Mouse (Mus musculus) liver, embryonic 14.5 days (tissue): ENCODE data around the gene Depdc1b. TPM values are rescaled to one million over a fixed set of nuclear protein-coding genes. Genes with fewer than 3 reads are reported as not detected.

Experiments used
- ATAC-seq: fragments of 200-750 bp; cut with Nextera tagmentation; 2 replicates; pipeline ENCODE4 v1.8.0; 2017; ENCODE audit warnings: moderate number of reproducible peaks, mild to moderate bottlenecking, moderate library complexity; ENCODE audit not compliant: insufficient read depth
- DNase-seq, 3 experiments: peaks; one replicate each; pipeline ENCODE4 v3.0.0-alpha.2; 2012 to 2013; ENCODE audit warnings: low read depth in 3 of 3, low spot score in 3 of 3
- H3K27ac ChIP-seq: fragments of 300-500 bp; sonication (generic); 2 replicates; pipeline ENCODE4 v1.5.1; 2014; ENCODE audit warnings: moderate library complexity, mild to moderate bottlenecking, control low read depth, inconsistent platforms
- H3K27me3 ChIP-seq: fragments of 300-500 bp; sonication (generic); 2 replicates; pipeline ENCODE4 v1.6.1; 2014; ENCODE audit warnings: mild to moderate bottlenecking, low read length, moderate library complexity; ENCODE audit not compliant: control insufficient read depth, insufficient read depth
- H3K36me3 ChIP-seq: fragments of 300-500 bp; sonication (generic); replicated peaks from 2 replicates; pipeline ENCODE4 v1.6.1; 2014; ENCODE audit warnings: low read depth; ENCODE audit not compliant: control insufficient read depth, insufficient read depth
- H3K4me1 ChIP-seq, 2 experiments: fragments of 200-500 bp in 1 of 2; fragments of 300-500 bp in 1 of 2; sonication (generic) in 1 of 2; replicated peaks; 2 replicates each; pipeline ENCODE4 v1.6.1; 2012 to 2014; ENCODE audit warnings: antibody characterized with exemption in 1 of 2, inconsistent platforms in 1 of 2, low read length in 1 of 2; ENCODE audit not compliant: control insufficient read depth in 2 of 2, insufficient read depth in 2 of 2
- H3K4me2 ChIP-seq: fragments of 300-500 bp; sonication (generic); 2 replicates; pipeline ENCODE4 v1.6.1; 2014; ENCODE audit warnings: low read depth, mild to moderate bottlenecking, control low read depth, moderate library complexity
- H3K4me3 ChIP-seq, 2 experiments: fragments of 200-500 bp in 1 of 2; fragments of 300-500 bp in 1 of 2; sonication (generic) in 1 of 2; 2 replicates each; pipeline ENCODE4 v1.5.1; 2012 to 2014; ENCODE audit warnings: low read depth in 2 of 2, low read length in 2 of 2, mild to moderate bottlenecking in 2 of 2, control low read depth in 1 of 2, inconsistent platforms in 1 of 2, moderate library complexity in 1 of 2; ENCODE audit not compliant: insufficient read depth in 1 of 2
- H3K9ac ChIP-seq: fragments of 300-500 bp; sonication (generic); replicated peaks from 2 replicates; pipeline ENCODE4 v1.6.1; 2014; ENCODE audit warnings: mild to moderate bottlenecking, control low read depth, moderate library complexity
- H3K9me3 ChIP-seq: fragments of 300-500 bp; sonication (generic); 2 replicates; pipeline ENCODE4 v1.6.1; 2016; ENCODE audit warnings: low read length, mixed read lengths; ENCODE audit not compliant: control insufficient read depth
- CTCF ChIP-seq: IDR thresholded peaks from 2 replicates; pipeline ENCODE4 v1.5.1; 2016; ENCODE audit warnings: antibody characterized with exemption, low read depth, control low read depth
- EP300 ChIP-seq: IDR thresholded peaks from 2 replicates; pipeline ENCODE4 v1.6.1; 2016; ENCODE audit warnings: antibody characterized with exemption, low read depth
- WGBS: fragments of 180-500 bp; shearing (Covaris S2); extraction: QIAGEN DNeasy Blood & Tissue Kit; methylation state at CpG from one replicate; pipeline ENCODE4 v1.1.7; 2014; ENCODE audit not compliant: insufficient replicate concordance; 5-methylcytosine and 5-hydroxymethylcytosine counted together
- polyA plus RNA-seq, 2 experiments: library from polyadenylated mRNA; depleted of rRNA in 1 of 2; stranded (reverse) in 1 of 2; unstranded in 1 of 2; fragments of >200 nt; fragmentation: Nextera tagmentation in 1 of 2; extraction: Ambion mirVana in 1 of 2; gene quantifications; 2 replicates each; pipeline versions ENCODE4 v1.2.1 to v1.2.3; 2012 to 2014

The Depdc1b gene
- polyA plus RNA-seq, 2 experiments = 9.5 to 11.0 TPM

DNA sequence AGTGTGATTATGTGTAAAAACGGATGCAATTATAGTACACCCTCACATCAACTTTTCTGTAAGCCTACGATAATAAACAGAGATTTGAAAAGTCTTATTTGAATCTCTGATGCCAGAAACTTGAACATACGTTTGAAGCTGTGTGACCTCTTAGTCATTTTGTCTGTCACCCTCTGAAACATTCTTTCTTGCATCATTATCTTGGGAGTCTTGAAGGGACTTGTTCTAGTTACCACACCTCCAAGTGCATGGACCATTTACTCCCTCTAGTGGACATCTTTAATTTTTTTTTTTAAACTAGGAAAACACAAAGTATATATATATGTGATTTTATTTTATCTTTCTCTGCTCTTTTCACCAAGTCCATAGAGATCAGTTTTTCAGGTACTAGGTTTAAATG is 13.6 kb downstream of the Depdc1b start:
- Histone ChIP-seq H3K4me3 (no peak overlapping the region), H3K9ac (no peak overlapping the region), H3K27ac (no peak overlapping the region), H3K36me3 (peaks cover 8% of the 10 kb centered on the region), H3K4me1 (no peaks in the 10 kb centered on the region), H3K27me3 (no peaks in the 10 kb centered on the region), H3K4me2 (no peak overlapping the region), H3K9me3 (no peaks in the 10 kb centered on the region)
- peak; percentile 58 for TF ChIP-seq CTCF
- TF ChIP-seq EP300 = no peak
- no peak for ATAC-seq
- no peak for DNase-seq
- 63% methylated on average over 3 of the region's 3 CpGs for WGBS

DNA sequence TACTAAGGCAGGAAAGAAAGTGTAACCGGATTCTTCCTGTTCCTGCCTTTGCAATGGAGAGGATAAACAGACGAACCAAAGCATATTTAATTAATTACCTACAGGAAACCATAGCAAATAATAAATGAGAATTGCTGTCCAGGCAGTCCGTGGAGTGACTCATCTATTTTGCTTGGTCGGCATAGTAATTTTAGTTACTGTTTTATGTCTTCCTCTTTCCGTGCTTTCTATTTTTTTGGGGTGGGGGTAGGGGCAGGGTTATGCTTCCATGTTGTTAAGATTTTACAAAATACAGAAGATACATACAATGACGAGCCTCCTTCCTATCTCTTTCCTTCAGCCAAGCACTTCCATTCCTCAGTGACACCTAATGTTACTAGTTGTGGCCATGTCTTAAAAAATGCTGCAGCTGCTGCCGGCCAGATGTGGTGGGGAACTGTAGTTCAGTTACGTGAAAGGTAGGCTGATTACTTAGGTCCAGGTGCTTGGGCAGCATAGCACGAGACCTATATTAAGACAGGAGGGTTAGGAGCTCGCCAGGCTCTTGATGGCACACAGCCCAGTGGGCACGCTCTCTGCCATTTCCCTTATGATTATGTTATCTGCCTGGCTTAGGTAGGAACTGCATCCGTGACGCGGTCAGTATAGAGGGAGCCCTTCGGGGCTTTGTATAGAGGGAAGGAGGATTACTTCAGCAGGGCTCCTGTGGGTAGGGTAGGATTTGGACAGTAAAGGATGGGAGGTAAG is 19.3 kb downstream of the Depdc1b start:
- H3K4me1 ChIP-seq = 0 out of 4 replicates have a peak, but pooled peaks cover 0 to 2% of the 10 kb centered on the region in 2 experiments
- H3K9me3 ChIP-seq = no peaks in the 10 kb centered on the region
- no peak overlapping the region for H3K4me3 ChIP-seq
- WGBS = 61% methylated on average over 15 of the region's 15 CpGs
- H3K36me3 ChIP-seq = no peaks in the 10 kb centered on the region
- no peak overlapping the region for H3K9ac ChIP-seq
- ATAC-seq = peak; percentile 11; the same call in 1 of the 2 replicates
- H3K4me2 ChIP-seq = no peak overlapping the region
- TF ChIP-seq CTCF (no peak), EP300 (no peak)
- H3K27ac ChIP-seq = no peak overlapping the region
- H3K27me3 ChIP-seq = no peaks in the 10 kb centered on the region
- DNase-seq = no peak

DNA sequence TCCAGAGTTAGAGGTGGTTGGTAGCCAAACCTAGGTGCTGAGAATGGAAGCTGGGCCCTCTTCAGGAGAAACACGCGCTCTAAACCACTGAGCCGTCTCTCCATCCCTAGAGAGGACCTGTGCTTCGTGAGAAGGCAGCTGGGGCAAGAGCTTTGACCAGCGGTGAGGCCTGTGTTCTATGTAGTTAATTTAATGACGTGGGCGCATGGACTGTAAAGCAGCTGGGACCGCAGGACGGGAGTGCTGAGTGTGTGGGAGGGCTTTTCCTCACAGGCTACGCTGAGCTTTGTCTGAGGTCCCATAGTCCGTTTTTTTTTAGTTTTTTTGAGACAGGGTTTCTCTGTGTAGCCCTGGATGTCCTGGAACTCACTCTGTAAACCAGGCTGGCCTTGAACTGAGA is 20.1 kb downstream of the Depdc1b start:
- WGBS = 86% methylated on average over 11 of the region's 11 CpGs
- no peak for ATAC-seq

DNA sequence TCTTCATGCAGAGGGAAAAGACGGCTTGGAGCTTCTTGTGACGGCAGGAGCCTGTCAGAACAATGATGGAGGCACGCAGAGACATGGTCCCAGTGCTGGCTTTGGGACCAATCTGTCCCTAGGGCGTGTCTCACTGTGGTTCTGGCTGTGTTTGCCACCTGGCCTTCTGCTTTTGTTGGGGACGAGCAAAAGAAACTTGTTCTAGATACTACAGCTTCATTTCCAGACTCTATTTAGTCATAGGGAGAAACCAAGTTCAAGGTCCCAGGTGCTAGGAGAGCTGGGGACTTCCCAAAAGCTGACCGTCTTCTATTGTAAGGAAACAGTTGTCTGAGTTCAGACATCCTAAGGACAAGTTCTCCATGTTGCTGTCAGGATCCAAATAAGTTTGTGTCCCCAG is 21.2 kb downstream of the Depdc1b start:
- H3K27ac ChIP-seq = no peak overlapping the region
- no peak overlapping the region for H3K4me3 ChIP-seq
- DNase-seq (no peak), ATAC-seq (no peak)
- H3K9me3 ChIP-seq = no peaks in the 10 kb centered on the region
- H3K9ac ChIP-seq = no peak overlapping the region
- WGBS = 81% methylated on average over 6 of the region's 6 CpGs
- no peak for TF ChIP-seq EP300
- TF ChIP-seq CTCF = no peak
- no peaks in the 10 kb centered on the region for H3K27me3 ChIP-seq
- no peak overlapping the region for H3K4me2 ChIP-seq
- no peaks in the 10 kb centered on the region for H3K36me3 ChIP-seq
- 0 out of 4 replicates have a peak, but pooled peaks cover 0 to 2% of the 10 kb centered on the region in 2 experiments for H3K4me1 ChIP-seq

More for the DNA sequence above, 20.1 kb downstream of the Depdc1b start:
- H3K4me2 ChIP-seq = no peak overlapping the region
- no peak for TF ChIP-seq EP300
- TF ChIP-seq CTCF = no peak
- no peaks in the 10 kb centered on the region for H3K9me3 ChIP-seq
- no peak overlapping the region for H3K9ac ChIP-seq
- no peak overlapping the region for H3K4me3 ChIP-seq
- H3K4me1 ChIP-seq = 0 out of 4 replicates have a peak, but pooled peaks cover 0 to 2% of the 10 kb centered on the region in 2 experiments
- no peak for DNase-seq
- no peaks in the 10 kb centered on the region for H3K36me3 ChIP-seq
- H3K27ac ChIP-seq = no peak overlapping the region
- H3K27me3 ChIP-seq = no peaks in the 10 kb centered on the region

DNA sequence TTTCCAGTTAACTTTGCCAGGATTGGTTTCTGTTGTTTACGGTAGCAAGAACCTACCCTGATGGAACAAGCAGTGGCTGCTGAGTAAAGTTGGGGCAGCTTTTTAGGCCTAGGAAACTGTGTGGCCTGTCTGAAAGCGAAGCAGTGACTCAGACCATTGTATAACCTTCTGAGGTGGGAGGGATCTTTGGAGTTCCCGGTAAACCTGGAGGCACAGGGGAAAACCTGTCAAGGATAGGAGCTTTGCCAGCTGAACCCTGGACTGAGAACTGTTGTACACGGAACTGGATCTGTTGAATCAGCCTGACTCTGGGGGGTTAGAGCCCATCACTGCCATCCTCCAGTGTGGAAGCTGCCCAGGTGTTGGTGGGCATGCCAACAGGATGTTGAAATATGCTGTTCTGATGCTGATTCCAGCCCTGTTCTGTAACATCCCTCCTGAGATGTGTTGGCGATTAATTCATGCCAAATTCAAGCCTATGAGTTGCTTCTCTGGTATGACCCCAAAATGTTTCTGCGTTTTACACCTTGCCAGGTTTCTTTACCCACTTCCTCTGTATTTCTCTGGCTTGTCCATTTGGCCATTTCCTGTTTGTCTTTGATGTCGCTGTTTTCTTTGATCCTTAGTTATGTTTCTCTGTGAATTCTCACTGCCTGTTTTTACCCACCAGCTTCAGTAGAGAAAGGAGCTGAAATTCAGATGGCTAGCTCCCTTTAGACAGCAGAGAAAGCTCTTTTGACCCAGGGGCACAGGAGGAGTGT is 22.1 kb downstream of the Depdc1b start:
- Histone ChIP-seq H3K27ac (no peak overlapping the region), H3K36me3 (no peaks in the 10 kb centered on the region), H3K4me2 (no peak overlapping the region), H3K27me3 (no peaks in the 10 kb centered on the region), H3K4me3 (no peak overlapping the region), H3K9me3 (no peaks in the 10 kb centered on the region), H3K4me1 (0 out of 4 replicates have a peak, but pooled peaks cover 0 to 2% of the 10 kb centered on the region in 2 experiments), H3K9ac (no peak overlapping the region)
- TF ChIP-seq CTCF (no peak), EP300 (no peak)
- 75% methylated on average over 7 of the region's 7 CpGs for WGBS
- no peak for DNase-seq
- ATAC-seq = no peak
